Mouse (Mus musculus) thymus, adult 2 months (tissue): ENCODE results near the gene Mid1. TPM values are rescaled to one million over a fixed set of nuclear protein-coding genes. Genes with fewer than 3 reads are reported as not detected.

Source experiments
- DNase-seq: peaks from one replicate; pipeline ENCODE4 v3.0.0; 2021
- H3K27ac ChIP-seq: fragments of 200-500 bp; 2 replicates; pipeline ENCODE4 v1.5.1; 2012; ENCODE audit warnings: low read length, control low read depth; ENCODE audit not compliant: control insufficient read depth, insufficient read depth
- H3K27me3 ChIP-seq: fragments of 200-500 bp; 2 replicates; pipeline ENCODE4 v1.6.1; 2012; ENCODE audit warnings: mild to moderate bottlenecking, low read length, moderate library complexity, mixed read lengths; ENCODE audit not compliant: control insufficient read depth, insufficient read depth
- H3K36me3 ChIP-seq: fragments of 200-500 bp; 2 replicates; pipeline ENCODE4 v1.6.1; 2012; ENCODE audit warnings: mild to moderate bottlenecking, low read length, moderate library complexity; ENCODE audit not compliant: control insufficient read depth, insufficient read depth
- H3K4me1 ChIP-seq: fragments of 200-500 bp; replicated peaks from 2 replicates; pipeline ENCODE4 v1.6.1; 2012; ENCODE audit warnings: low read length; ENCODE audit not compliant: control insufficient read depth, insufficient read depth
- H3K4me3 ChIP-seq: fragments of 200-500 bp; 2 replicates; pipeline ENCODE4 v1.5.1; 2012; ENCODE audit warnings: mild to moderate bottlenecking, low read length, control low read depth, moderate library complexity; ENCODE audit not compliant: control insufficient read depth, insufficient read depth
- CTCF ChIP-seq: fragments of 200-500 bp; IDR thresholded peaks from 2 replicates; pipeline ENCODE4 v1.5.1; 2012; ENCODE audit warnings: mild to moderate bottlenecking, control low read depth, low read length, moderate library complexity, borderline replicate concordance; ENCODE audit not compliant: control insufficient read depth, poor library complexity, insufficient read depth; ENCODE audit errors: extremely low read depth
- POLR2A ChIP-seq: fragments of 200-500 bp; IDR thresholded peaks from 2 replicates; pipeline ENCODE4 v1.6.1; 2012; ENCODE audit warnings: mild to moderate bottlenecking, low read length, control low read depth, moderate library complexity; ENCODE audit not compliant: control insufficient read depth, poor library complexity, insufficient read depth; ENCODE audit errors: extremely low read depth
- WGBS: fragments of 180-500 bp; shearing (Covaris S2); methylation state at CpG from one replicate; pipeline ENCODE4 v1.1.7; 2018; 5-methylcytosine and 5-hydroxymethylcytosine counted together
- polyA plus RNA-seq: library from polyadenylated mRNA; depleted of rRNA; stranded (reverse); fragments of >200 nt; gene quantifications from 2 replicates; pipeline ENCODE4 v1.2.3, GENCODE M21; 2012

Mid1 gene
- polyA plus RNA-seq, 1 experiment, result 10.4 TPM

DNA sequence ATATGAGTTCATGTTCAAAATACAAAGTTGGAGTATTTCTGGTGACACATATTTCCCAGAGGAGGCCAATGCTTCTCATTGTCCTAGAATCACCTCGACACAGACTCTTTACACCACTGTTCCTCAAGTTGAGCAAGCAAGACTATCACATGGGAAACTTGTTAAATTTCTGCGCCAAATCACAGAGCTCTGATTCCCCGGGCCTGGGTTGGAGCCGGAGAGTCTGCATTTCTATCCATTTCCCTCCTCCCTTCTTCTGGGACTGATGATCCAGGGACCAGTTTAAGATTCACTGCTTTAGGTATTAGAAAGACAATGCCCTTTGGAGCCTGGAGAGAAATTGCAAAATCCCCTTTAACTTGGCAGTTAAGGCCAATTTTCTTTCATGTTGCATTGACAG, 109.4 kb downstream of the Mid1 start:
- no peak overlapping the region for H3K27ac ChIP-seq
- no peak overlapping the region for H3K4me3 ChIP-seq
- no peaks in the 10 kb centered on the region for H3K36me3 ChIP-seq
- 83% methylated on average over 4 of the region's 4 CpGs for WGBS
- H3K4me1 ChIP-seq, result no peaks in the 10 kb centered on the region
- H3K27me3 ChIP-seq, result no peaks in the 10 kb centered on the region
- DNase-seq, result no peak
- no peak for TF ChIP-seq CTCF
- no peak for TF ChIP-seq POLR2A

DNA sequence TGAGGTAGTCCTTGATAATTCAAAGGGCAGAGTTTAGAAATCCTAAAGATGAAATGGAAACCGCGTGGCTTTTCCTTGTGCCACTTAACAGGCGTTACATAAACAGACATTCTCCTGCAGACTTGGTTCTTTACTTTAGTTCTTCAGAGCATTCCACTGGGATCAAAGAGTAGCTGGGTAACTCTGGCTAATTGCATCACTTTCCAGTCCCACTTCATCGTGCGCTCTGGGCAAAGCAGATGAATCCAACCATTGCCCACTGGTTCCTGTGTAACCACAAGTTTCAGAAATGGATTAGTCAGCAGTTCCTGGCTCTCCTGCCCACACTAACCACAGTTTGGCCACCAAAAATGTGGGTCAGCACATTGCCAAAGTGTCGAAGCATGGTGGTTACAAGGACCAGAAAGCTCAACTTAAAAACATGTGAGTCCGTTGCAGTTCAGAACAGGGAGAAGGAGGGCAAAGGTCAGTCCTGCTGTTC, 109.9 kb downstream of the Mid1 start:
- H3K27ac ChIP-seq, result no peak overlapping the region
- no peaks in the 10 kb centered on the region for H3K27me3 ChIP-seq
- H3K4me3 ChIP-seq, result no peak overlapping the region
- DNase-seq, result no peak
- WGBS, result 28% methylated on average over 7 of the region's 7 CpGs
- H3K36me3 ChIP-seq, result no peaks in the 10 kb centered on the region
- no peaks in the 10 kb centered on the region for H3K4me1 ChIP-seq
- TF ChIP-seq CTCF, result no peak
- TF ChIP-seq POLR2A, result no peak

GRCm38 (mm10) chrX:169797148-169797547, 112.1 kb downstream of the Mid1 start:
- Histone ChIP-seq H3K36me3 (no peaks in the 10 kb centered on the region), H3K27me3 (no peaks in the 10 kb centered on the region), H3K4me3 (no peak overlapping the region), H3K4me1 (no peaks in the 10 kb centered on the region), H3K27ac (no peak overlapping the region)
- WGBS, result 67% methylated on average over 3 of the region's 3 CpGs
- TF ChIP-seq POLR2A (no peak), CTCF (no peak)
- DNase-seq, result no peak

- DNase-seq, result peak; percentile 19
- H3K27me3 ChIP-seq, result no peaks in the 10 kb centered on the region
- H3K4me1 ChIP-seq, result no peaks in the 10 kb centered on the region
- no peaks in the 10 kb centered on the region for H3K36me3 ChIP-seq
- H3K4me3 ChIP-seq, result no peak overlapping the region
- H3K27ac ChIP-seq, result no peak overlapping the region
- TF ChIP-seq POLR2A, result no peak
- TF ChIP-seq CTCF, result no peak
- 0% methylated on average over 9 of the region's 11 CpGs for WGBS
Observed at GRCm38 (mm10) chrX:169798987-169799680, 114.1 kb downstream of the Mid1 start.

DNA sequence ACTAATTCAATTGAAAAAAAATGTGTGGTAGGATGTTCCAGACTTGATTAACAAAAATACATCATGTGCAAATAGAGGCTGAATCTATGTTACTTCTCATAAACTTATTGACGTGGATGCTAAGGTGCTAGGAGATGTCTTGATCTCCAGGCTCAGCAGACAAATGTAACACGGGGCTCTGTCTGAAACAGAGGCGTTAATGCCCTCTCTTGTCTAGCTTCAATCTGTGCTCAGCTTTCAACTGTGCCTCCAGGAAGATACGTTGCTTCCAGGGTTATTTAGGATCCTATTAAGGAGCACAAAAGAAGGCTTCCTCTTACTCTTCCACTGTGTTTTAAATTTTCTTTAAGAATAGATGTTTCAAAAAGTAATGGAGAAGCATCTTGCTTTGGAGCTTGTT, 115.2 kb downstream of the Mid1 start:
- Histone ChIP-seq H3K27ac (no peak overlapping the region), H3K4me1 (no peaks in the 10 kb centered on the region), H3K27me3 (no peaks in the 10 kb centered on the region), H3K36me3 (no peaks in the 10 kb centered on the region), H3K4me3 (no peak overlapping the region)
- DNase-seq, result no peak
- 85% methylated on average over 4 of the region's 4 CpGs for WGBS
- TF ChIP-seq POLR2A, result no peak
- no peak for TF ChIP-seq CTCF

GRCm38 (mm10) chrX:169805791-169806190, 120.8 kb downstream of the Mid1 start:
- no peak overlapping the region for H3K4me3 ChIP-seq
- H3K27me3 ChIP-seq, result no peaks in the 10 kb centered on the region
- H3K4me1 ChIP-seq, result no peaks in the 10 kb centered on the region
- no peak overlapping the region for H3K27ac ChIP-seq
- TF ChIP-seq POLR2A (no peak), CTCF (no peak)
- no peaks in the 10 kb centered on the region for H3K36me3 ChIP-seq
- 59% methylated on average over 5 of the region's 5 CpGs for WGBS
- DNase-seq, result no peak
